Mouse (Mus musculus) heart, postnatal 10 days (tissue): ENCODE data around the gene Tdrd9. TPM values are rescaled to one million over a fixed set of nuclear protein-coding genes. Genes with fewer than 3 reads are reported as not detected.

ENCODE experiments used
- DNase-seq, 2 experiments: peaks; one replicate each; pipeline ENCODE4 v3.0.0; 2021
- intact Hi-C: fragments of 180-260 bp; cut with DNase I; formaldehyde crosslinking; loops from one replicate; pipeline ENCODE4 v1.15.1; 2025
- total RNA-seq, 2 experiments: library from RNA; stranded (reverse); gene quantifications; 2 replicates each; pipeline ENCODE4 v1.2.3; 2021

Gene Tdrd9
- total RNA-seq, 2 experiments from 2014 or later: 0.15 to 0.26 TPM

DNA sequence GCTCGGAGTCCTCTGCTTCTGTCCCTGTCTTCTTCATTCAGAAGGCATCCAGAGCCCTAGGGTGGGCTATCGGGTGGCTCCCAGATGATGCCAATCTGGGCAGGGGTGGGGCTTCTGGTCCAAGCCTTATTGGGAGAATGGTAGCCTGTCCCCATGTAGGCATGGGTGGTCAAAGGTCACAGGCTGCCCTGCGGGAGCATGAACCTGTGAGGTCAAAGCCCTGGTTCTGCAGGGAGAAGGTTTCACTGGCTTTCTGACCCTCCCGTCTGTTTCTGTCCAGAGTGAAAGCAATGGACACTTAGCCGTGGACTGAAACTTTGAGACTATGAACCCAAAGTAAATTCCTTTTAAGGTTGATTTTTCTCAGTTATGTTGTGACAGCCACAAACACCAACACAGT is 15.2 kb upstream of the Tdrd9 start:
- intact Hi-C loops: loop anchor here (5.0 kb wide), 1 partner anchor 289 kb away; no protein-coding TSS in a partner anchor
- no peak for DNase-seq

DNA sequence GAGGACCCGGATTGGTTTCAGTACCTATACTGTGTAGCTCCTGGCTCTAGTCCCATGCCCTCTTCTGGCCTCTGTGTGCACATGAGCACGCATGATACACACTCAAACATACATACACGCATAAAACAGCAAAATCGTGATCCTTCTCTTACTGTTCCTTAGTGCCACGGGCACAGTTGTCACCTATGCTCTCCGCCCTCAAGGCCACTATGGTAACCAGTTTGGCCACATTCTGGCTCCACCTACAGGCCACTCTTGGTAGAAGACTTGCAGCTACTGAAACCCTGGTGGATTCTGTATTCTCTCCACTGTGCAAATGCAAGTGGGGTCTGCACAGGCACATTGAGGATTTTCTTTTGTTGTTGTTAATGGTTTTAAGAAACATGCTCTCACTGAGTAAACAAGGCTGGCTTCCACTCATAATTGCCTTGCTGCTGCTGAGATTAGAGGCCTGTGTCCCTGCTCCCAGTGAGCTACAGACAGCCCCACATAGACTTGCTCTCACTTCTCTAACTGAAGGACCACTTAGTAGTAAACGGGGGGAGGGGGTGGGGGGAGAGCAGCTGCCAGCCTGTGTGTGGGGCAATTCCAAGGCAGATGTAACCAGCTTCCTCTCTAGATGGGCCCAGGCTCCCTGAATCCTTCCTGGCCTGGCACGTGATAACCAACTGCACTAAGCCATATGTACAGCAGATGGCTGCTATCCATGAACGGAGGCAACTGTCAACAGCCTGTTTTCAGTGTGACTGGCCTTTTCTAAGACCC is 13.1 kb upstream of the Tdrd9 start:
- intact Hi-C loops: loop anchor here (5.0 kb wide), 1 partner anchor 291 kb away; no protein-coding TSS in a partner anchor
- DNase-seq: peak; percentile 78 to 89

DNA sequence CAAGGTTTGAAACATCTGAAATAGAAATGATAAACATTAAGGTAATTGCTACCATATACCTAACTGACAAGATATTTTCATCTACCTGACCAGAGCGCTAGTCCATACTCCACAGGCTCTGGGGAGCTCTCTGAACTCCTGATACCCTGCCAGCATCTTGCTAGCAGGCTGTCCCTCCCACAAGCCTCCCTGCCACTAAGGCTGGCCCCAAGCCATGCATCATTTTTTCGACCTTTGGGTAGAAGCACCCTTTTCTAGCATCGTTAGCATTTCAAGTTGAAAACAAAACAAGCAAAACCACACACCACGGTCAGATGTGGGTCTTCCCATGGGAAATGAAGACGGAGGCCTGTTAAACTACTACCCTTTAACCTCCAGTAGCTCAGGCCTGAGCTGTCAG is 8.0 kb upstream of the Tdrd9 start:
- intact Hi-C loops: no loop called here
- no peak for DNase-seq

DNA sequence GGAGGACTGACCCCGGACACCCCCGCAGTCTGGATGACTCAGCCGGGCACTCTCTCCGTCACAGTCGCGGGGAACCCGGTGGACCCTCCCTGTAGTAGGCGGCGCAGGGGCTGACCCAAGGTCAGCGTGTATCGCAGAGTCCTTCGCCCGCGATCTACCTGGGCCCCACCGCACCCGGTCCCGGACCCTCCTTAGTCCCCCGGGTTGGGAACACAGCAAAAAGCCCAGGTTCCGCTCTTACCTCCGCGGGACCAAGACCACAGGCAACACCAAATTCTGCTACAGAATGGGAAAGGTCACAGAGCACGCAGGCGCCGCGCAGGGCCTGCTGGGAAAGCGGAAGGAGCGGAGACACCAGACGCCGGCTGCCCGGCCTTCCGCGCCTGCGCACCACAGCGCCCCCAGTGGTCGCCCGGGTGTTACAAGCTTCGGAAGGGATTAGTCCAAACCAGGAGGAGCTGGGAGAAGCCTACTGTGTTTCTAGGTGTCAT is 4.6 kb upstream of the Tdrd9 start, which contains the start of gene Atp5mpl:
Gene Atp5mpl (minus strand): TSS at position 295 of the 491 bp plus-strand sequence.
- peak; percentile 97 to 99 for DNase-seq
- intact Hi-C loops: no loop called here

DNA sequence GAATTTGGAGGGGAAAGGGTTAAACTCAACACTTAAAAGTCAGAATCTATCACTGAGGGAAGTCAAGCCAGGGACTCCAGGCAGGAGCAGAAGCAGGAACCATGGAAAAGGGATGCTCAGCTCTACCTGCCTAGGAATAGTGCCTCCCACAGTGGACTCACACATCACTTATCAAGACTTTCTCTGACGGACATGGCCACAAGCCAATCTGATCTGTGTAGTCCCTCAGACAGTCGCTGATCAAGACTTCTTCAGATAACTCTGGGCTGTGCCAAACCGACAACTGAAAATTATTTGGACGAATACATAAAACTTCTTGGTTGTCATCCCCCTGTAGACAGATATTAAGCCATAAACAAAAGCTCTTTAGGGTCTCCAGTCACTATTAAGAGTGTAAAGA is 1.3 kb upstream of the Tdrd9 start:
- no peak for DNase-seq
- intact Hi-C loops: no loop called here

DNA sequence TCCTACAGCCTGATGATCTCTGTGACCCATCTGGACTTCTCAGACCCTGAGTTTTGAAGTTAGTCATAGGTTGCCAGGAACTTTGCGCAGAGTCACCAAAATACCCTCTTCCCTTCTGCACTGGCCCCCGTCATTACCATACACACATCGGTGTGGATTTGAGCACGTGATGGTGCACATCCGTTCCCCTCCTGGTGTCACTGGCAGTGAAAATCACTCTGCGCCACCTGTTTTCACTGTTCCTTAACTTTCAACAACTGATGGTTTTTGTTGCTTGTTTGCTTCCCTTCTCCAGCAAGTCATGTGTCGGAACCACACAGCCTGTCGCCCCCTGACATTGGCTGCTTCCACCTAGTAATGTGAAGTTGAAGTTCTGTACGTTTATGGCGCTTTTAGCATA is 1.1 kb downstream of the Tdrd9 start:
- intact Hi-C loops: no loop called here
- no peak for DNase-seq

DNA sequence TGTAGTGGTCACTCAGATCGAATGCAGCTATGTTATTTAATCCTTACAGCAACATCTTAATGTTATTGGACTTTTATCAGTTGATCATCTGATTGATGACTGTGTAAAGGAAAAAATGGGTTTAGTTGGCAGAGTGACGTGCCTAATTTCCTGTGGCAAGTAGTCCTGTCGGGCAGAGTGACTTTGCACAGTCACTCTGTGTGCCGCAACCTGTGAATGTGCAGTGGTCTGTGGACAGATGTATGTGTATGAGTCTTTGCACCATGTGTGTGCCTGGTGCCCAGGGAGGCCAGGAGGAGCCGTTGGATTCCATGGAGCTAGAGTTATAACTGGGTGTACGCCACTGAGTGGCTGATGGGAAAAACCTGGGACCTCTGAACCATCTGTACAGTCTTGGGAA is 3.2 kb downstream of the Tdrd9 start:
- intact Hi-C loops: no loop called here
- no peak for DNase-seq

DNA sequence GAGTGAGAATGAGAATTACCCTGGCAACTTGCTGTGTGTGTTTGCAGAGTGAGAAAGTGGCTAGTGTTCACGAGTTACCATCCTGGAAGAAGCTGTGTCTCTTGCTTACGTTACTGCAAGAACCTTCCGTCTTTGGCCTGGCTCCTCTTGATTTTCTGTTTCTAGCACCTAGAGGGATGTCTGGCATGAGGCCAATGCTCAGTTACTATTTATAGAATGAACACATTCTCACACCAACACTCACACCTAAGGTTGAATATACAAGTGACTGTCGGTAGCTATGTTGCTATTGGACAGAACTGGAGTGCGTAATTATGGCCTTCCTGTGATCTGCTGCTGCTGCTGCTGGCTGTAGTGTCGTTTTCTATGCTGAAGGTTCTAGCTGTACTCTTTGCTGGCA is 5.8 kb downstream of the Tdrd9 start:
- DNase-seq: peak; percentile 70 to 79

DNA sequence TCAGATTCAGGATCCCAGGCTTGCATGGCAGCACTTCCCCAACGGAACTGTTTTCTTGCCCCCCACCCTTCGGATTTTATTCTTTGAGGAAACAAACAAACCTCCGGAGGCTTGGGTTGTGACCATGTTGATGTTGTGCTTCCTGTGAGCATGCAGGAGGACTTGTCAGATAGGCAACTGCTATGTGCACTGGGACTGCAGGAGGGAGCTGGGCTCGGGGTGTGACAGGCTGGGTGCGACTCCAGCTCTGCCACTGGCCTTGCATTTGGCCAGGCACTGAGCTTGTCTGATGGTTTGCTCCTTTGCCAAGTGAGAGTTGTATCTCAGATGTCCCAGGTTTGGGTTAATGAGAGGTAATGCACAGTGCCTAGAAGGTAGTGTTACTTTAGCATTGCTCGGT is 6.9 kb downstream of the Tdrd9 start:
- intact Hi-C loops: no loop called here
- no peak for DNase-seq

More for the DNA sequence above, 5.8 kb downstream of the Tdrd9 start:
- intact Hi-C loops: loop anchor here (2.0 kb wide), 1 partner anchor 24 kb away; no protein-coding TSS in a partner anchor

DNA sequence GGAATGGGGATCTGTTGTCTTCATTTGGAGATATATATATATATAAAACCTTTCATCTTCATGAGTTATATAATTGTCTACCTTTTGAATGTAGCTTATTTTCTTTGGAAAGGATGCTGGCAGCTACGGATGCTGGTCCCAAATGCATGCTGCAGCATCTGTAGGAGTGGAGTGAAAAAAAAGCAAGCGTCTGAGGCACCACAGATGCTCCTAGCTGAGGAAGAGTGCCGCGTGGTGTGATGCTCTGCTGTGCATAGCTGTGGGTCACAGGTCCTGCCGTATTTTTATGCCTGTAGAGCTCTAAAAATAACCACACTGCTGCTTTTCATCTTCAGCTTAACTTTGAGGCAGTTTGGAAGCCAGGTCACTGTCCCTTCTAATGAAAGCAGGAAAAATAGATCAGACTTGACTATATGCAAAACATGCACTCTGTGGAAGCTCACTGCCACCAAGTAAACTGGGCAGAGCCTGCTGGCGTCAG is 9.6 kb downstream of the Tdrd9 start, which contains the start of gene Rd3l:
Gene Rd3l (minus strand): TSS at position 431 of the 481 bp plus-strand sequence.
- no peak for DNase-seq
- intact Hi-C loops: no loop called here

DNA sequence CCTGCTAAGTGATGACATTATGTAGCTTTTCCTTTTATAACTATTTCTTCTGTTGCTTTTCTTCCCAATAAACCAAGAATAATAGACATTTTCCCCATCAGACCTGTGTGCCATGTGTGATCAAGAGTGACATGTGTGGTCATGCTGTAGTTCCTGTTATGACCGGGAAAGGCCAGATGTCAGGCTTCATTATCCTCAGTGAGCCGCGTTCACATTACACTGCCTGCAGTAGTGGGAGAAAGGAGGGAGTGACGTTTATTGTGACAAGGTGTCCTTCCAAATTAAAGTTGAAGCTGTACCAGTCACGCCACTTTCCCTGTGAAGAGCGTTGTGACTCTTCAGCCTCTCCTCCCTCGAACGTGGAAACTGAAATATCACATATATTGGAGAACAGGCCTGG is 10.5 kb downstream of the Tdrd9 start:
- DNase-seq: no peak
- intact Hi-C loops: no loop called here

DNA sequence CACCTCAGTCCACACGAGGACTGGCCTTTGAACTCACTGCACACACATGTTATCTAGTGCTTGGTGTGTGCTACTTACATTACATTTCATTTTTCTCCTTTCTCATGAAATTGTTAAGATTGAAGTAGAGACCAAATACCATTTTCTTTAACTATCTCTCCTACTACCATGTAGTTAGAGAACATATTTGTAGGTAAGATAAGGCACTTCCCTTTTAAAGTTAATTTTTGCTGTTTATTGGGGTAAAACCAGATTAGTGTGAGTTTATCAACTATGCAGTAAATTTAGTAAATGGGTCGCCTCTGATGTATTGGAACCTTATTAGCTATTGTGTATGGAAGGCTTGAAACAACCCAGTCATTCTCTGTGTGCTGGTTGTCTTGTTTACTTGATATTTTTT is 11.8 kb downstream of the Tdrd9 start:
- intact Hi-C loops: no loop called here
- DNase-seq: no peak

DNA sequence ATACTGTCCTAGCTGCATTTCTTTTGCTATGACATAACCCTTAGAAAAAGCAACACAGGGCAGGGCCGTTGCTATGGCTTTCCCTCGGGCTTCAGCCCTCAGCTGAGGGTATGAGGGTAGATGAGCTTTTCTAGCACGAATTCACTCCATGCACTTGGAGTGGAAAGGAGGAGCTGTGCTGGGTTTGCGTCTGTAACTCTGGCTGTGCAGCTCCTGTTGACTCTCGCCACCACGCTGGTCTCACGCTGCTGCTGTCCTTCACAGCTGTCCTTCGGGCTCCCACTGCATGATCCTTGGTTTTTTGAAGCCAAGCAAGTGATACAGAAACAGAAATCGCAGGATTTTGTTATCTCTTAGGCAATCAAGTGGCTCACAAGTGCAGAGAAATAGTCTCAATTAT is 15.4 kb downstream of the Tdrd9 start:
- intact Hi-C loops: no loop called here
- DNase-seq: no peak

DNA sequence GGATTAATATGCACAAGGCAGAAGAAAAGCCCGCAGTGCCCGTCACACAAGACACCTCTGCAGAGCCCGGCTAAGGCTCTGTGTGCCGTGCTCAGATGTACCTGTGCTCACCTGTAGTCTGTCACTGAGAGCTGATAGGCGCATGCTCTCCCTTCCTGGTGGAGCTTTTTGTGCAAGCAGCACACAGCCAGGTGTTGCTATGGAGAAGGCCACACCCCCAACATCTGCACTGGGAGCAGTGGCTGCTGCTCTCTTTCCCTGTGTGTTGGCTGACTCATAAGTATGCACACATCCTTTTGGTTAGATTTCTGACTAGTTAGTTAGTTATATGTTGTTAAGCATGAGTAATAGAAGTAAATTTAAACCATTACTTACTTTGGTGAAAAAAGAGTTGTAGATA is 21.3 kb downstream of the Tdrd9 start:
- intact Hi-C loops: no loop called here
- DNase-seq: no peak

DNA sequence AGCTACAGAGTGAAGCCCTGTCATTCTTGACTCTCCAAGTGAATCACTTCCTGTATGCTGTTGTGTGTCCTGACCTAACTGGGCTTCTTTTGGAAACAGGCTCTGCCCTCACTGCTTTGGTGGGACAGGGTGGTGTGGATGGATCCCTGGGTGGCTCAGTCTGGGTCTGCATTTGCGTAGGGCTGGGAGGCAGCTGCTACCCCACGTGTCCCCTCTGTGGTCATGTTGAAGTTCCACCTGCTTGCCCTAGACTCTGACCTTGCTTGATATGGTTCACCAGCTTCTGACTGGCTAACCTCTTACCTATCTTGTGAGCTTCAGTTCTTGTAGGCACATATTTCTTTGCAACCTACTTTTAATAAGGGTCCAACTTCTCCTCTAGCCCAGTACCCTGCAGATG is 23.8 kb downstream of the Tdrd9 start:
- no peak for DNase-seq
- intact Hi-C loops: no loop called here

DNA sequence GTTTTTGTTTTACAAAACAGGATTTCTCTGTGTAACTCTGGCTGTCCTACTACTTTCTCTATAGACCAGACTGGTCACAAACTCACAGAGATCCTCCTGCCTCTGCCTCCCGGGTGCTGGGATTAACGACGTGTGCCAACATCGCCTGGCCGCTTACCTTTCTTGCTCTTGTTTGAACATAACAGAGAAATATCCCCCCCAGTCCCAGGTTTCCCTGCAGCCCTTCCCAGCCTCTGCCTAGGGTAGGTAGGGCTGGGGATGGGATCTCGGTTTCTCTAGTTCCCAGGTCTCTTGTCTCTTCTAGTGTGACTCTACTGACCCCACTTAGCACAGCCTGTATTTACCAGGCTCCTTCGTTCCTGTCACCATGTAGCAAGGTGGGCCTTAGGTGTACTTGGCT is 28.4 kb downstream of the Tdrd9 start:
- no peak for DNase-seq
- intact Hi-C loops: loop anchor here (2.0 kb wide), 2 partner anchors 23 to 121 kb away; no protein-coding TSS in a partner anchor

DNA sequence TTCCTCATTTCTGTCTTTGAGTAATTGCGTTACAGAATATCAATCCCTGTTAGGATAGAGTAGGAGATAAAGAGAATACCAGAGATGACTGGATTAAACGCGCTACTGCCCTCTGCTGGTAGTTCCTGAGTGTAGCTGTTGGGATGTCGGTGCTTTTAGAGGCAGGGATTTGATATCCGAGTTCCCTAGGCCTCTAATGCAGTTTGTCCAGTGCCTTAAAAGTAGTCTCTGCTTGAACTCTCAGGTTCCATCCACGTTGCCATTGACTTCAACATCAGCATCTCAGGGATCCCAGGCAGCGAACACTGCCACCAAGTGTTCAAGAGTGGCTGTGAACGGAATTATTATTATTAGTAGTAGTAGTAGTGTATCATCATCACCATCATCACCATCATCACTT is 29.9 kb downstream of the Tdrd9 start:
- intact Hi-C loops: loop anchor here (2.0 kb wide), 2 partner anchors 24 to 122 kb away; no protein-coding TSS in a partner anchor

DNA sequence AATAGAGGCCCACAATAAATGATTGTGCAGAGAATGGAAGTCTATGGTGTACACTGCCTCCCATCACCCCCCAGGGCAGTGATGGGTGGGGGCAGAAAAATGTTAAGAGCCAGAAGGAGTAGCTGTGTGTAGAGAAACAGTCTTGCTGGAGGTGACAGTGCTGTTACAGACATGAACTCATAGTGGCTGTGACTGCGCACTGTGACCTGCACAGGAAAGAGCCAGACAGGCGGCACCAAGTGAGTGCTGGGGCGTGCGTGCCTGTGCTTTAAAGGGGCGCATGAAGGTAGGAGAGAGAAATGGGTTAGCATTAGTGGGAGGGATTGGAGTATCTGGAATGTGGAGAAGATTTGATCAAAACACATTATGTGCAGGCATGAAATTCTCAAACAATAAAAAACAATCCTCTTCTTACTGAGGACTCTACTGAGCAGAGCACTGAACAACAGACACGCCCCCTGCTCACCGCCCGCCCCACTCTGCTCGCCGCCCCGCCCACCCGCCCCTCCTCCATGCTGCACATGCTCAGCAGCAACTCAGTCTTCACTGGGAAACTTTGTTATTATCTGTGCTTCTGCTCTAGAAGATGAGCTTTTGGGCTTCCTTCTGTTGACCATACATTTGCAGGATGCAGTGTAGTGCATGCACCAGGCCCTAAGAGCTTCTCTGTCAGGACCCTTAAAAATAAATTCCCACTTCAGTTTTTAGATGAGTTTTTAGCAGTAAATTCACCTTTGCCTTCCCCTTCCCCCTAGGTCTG is 41.3 kb downstream of the Tdrd9 start:
- no peak for DNase-seq

More for the DNA sequence above, 29.9 kb downstream of the Tdrd9 start:
- DNase-seq: peak; percentile 68 to 81

DNA sequence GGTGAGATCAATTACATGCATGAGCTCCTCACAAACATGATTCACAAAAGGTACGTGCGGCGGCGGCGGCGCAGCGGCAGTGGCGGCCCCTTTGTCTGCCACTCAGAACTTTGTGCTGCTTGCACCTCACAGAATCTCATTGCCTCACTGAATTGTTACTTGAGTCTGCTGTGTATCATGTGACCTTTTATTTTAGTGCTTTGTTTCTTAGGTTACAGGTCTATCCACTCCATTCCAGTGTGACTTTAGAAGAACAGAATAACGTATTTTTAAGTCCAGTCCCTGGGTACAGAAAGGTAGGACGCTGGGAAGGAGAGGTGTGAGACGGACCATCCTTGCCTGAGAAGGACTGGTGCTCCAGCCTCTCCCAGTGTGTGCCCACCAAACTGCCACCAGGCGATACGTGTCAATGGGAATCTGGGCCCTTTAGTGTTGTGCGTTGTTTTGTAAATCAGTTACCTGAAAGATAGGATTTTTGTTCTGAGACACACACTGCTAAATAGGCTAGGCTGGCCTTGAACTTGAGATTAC is 42.0 kb downstream of the Tdrd9 start:
- no peak for DNase-seq

More for the DNA sequence above, 41.3 kb downstream of the Tdrd9 start:
- intact Hi-C loops: no loop called here

DNA sequence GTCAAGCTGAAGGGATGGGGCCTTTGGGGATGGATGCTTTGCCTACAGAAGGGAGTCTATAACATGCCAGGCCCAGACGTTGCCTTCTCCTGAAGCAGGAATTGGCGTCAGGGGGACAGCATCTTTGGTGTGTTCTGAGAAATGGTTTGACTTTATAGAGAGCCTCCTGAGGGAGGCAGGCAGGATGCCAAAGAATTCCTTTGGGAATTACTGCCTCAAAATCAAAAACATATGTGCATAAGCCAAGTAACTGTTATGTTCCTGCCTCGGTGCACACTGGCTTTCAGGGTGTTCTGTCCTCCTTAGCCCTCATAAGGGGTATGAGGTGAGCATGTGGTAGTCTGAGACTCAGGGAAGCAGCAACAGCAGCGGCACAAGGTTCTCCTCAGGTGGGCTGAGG is 45.0 kb downstream of the Tdrd9 start:
- no peak for DNase-seq
- intact Hi-C loops: no loop called here

More for the DNA sequence above, 42.0 kb downstream of the Tdrd9 start:
- intact Hi-C loops: no loop called here

DNA sequence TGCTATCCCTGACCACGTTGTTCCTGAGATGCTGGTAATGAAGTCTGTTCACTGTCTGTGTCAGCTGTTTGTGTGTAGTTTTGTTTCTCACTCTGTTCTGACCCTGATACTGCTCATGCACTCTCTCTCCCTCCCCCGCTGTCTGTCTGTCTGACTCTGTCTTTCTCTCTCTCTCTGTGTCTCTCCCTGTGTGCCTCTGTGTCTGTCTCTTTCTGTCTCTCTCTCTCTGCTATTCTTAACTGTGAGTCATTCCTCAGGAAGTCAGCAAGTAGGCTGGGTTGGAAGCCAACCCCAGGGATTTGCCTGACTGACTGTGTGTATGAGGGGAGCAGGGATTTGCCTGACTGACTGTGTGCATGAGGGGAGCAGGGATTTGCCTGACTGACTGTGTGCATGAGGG is 51.9 kb downstream of the Tdrd9 start:
- peak in 1 of 2 experiments; percentile 9 for DNase-seq
- intact Hi-C loops: no loop called here
